Mouse (Mus musculus) common myeloid progenitor, adult 5-6 weeks (primary cell): Measurements from ENCODE around the gene Col15a1. TPM values are rescaled to one million over a fixed set of nuclear protein-coding genes. Genes with fewer than 3 reads are reported as not detected.

Source experiments
- ATAC-seq: replicated peaks from 2 replicates; pipeline ENCODE4 v1.8.0; 2016; ENCODE audit warnings: low read depth, mild to moderate bottlenecking, moderate TSS enrichment, inconsistent platforms; ENCODE audit not compliant: poor library complexity, severe bottlenecking
- total RNA-seq: library from RNA; stranded (forward); fragments of 200-1000, 187-1606 nt; gene quantifications from 2 replicates; pipeline ENCODE4 v1.2.3, GENCODE M21; 2017

Gene Col15a1
- total RNA-seq, 1 experiment from 2014 or later: not detected

GRCm38 (mm10) chr4:47258201-47258600 lies 50.2 kb downstream of the Col15a1 start:
- no peak for ATAC-seq

GRCm38 (mm10) chr4:47261049-47261448 lies 53.1 kb downstream of the Col15a1 start:
- ATAC-seq: no peak

GRCm38 (mm10) chr4:47261919-47262318 lies 54.0 kb downstream of the Col15a1 start:
- ATAC-seq: peak; percentile 88

DNA sequence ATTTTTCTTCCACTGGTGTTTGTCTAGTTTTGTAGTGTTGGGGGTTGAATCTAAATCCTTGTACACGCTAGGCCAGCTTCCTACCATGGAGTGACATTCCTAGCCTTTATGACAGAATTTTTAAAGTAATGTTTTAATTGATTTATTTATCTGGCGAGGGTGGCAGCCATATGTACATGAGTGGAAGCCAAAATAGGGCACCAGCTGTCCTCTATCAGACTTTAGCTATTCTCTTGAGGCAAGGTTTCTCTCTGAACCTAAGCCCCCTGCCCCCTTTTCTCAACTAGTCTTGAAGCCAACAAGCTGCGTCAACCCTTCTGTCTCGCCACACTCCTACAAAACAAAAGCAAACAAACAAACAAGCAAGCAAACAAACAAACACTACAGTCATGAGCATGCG lies 57.6 kb downstream of the Col15a1 start:
- ATAC-seq: no peak

- no peak for ATAC-seq
Measured at GRCm38 (mm10) chr4:47272452-47273130, 64.6 kb downstream of the Col15a1 start.

- no peak for ATAC-seq
Measured at GRCm38 (mm10) chr4:47273795-47274194, 65.8 kb downstream of the Col15a1 start.

DNA sequence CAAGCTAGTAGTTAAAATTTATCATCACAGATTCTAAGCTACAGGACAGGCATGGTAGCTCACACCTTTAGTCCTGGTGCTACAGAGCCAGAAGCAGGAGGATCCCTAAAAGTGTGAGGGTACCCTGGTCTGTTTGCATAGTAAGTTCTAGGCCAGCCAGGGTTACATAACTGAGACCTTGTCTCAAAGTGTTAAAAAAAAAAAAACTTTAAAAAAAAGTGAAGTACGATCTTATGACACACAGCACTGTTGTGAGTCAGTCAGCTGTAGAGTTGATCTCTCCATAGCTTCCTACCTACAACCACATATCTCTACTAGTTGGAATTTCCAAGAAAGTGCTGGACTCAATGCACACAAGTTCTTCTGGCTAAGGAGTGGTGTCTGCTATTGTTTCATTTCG lies 67.0 kb downstream of the Col15a1 start:
- no peak for ATAC-seq

DNA sequence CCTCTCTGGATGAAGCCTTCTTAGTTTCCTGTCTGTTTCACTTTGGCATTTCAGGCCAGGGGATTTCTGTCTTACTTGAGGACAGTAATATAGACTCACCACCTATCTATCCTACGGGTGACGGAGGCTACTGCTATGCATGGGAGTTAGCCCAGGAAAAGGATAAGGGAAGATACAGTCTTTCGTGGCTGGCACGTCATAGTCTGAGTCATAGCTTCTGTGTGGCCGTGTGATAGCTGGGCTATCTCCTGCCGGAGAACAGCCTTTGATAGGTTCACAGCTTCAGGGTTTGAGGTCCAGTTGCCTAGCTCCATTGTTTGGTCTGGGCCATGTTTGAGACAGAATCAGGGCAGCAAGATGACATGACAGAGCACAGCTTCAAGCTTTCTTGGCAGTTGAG lies 70.4 kb downstream of the Col15a1 start:
- peak; percentile 69 for ATAC-seq

- no peak for ATAC-seq
Measured at GRCm38 (mm10) chr4:47279085-47279707, 71.2 kb downstream of the Col15a1 start.

- no peak for ATAC-seq
Measured at GRCm38 (mm10) chr4:47280126-47280525, 72.2 kb downstream of the Col15a1 start.

DNA sequence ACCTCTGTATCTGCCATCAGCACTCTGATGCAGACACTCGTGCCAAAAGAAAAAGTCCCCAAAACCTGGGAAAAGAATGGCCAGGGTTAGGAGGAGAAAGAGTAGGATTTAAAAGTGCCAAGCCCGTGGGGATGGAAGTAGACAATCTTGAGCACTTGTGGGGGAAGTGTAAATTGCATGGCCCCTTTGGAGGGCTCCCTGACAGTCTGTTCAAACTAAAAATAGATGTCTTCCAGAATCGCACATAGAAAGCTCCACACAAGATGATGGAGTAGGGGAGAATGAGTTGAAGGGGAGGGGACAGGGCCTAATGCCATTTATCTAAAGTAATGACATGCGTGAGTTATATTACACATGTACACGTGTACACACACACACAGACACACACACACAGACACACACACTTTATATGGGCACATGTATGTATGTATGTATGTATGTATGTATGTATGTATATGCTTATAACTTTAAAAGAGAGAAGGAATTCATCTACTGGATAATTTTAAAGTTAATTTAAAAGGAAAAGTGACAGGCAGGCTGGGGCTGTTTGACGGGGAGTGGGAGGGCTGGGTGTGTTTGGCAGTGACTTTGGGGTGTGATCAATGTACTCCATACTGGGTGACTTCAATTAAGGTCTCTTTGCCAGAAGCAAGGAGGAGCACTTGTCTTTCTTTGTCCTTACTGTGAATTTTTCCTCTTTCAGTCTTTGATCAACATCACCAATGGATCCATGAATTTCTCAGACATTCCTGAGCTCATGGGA lies 74.1 kb downstream of the Col15a1 start:
- no peak for ATAC-seq

- ATAC-seq: no peak
Measured at GRCm38 (mm10) chr4:47284311-47284710, 76.3 kb downstream of the Col15a1 start.

DNA sequence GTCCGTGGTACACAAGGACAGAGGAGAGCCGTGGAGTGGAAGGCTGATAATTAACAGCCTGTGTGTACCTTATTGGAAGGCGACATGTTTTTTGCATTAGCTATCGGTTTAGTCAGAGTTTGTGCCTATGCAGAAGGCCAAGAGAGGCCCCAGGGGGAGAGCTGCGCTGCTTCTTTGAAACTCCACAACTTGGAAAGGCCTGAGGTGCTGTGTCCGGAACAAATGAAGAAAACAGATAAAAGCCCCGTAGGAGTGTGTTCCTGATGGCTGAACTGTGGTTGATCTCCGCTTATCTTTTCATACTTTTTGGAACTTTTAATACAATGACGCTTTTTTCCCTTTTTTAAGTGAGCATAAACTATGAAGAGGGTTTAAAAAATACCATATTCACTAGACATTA lies 76.9 kb downstream of the Col15a1 start:
- ATAC-seq: no peak

DNA sequence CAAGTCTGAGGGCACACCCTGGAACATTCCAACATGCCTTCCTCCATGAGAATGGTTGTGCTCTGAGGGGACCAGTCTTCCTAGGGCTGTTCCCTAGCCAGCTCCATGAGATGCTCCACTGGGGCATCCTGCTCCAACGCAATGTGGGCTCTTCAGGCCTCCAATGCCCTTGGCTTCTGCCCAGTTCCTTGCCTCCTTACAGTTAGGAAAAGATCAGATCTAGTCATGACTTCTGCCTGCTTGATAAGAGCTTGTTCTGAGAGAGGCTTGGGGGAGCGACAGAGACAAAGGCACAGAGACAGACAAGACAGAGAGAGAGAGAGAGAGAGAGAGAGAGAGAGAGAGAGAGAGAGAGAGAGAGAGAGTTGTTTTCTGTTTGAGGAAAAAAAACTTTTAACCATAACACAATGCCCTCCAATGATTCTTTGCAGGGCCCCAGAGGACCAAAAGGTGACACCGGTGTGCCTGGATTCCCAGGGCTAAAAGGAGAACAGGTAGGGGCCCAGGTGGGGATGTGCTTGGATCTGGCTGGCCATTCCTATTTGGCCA lies 78.7 kb downstream of the Col15a1 start:
- ATAC-seq: no peak

- ATAC-seq: no peak
Measured at GRCm38 (mm10) chr4:47287468-47287867, 79.5 kb downstream of the Col15a1 start.

DNA sequence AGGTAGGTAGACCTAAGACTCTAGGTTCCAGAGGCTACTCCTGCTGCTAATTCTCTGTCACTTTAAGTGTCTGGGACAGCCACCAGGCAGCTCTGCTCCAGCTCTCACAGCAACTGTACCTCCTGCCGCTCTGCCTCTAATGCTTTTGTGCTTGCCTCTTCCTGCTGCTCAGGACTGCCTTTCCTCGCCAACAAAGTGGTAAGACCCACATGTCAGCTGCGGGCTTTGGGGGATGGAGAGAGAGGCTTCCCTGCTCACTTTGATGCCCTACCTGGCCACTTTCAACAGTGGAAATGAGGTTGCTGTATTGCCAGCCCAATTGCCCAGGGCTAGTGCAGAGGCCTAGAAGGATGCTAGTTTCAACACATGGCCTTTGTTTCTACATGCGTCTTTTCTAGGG lies 80.3 kb downstream of the Col15a1 start:
- no peak for ATAC-seq

GRCm38 (mm10) chr4:47289526-47289925 lies 81.6 kb downstream of the Col15a1 start:
- no peak for ATAC-seq

DNA sequence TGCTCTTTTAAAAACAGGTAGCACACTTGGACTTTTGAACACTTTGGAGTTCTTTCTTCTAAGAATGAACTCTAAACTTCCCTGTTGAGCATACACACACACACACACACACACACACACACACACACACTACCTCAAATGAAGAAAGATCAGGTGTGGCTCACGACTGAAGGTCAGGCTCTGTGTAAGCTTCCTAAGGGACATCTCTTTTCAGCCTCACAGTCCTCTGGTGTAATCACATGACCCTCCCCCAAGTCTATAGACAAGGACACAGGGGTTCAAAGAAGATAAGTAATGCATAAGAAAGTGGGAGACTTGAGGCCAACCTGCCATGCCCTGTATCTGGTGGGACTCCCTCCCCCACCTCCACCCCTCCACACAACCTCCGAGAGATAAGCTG lies 82.5 kb downstream of the Col15a1 start:
- ATAC-seq: no peak

DNA sequence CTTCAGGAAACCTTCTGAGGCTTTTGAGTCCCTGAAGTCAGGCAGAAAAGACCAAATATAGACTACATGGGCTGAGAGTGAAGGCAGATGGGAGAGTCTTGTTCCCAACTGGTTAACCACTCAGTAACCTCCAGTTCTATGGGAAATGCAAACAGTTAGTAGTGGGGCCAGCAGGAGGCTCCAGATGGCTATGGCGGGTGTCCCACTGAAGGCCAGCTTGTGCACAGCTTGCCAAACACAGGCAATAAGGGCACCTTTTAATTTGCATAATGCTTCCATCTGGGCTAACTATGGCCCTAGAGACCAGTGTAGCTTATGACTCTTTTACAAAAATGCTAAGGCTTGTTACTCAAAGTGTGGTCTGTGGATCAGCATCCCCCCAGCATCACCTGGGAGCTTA lies 83.1 kb downstream of the Col15a1 start:
- no peak for ATAC-seq

GRCm38 (mm10) chr4:47292956-47293355 lies 85.0 kb downstream of the Col15a1 start:
- ATAC-seq: no peak
